ENCODE assay signal across 8 mouse cellular contexts in the genomic region with DNA sequence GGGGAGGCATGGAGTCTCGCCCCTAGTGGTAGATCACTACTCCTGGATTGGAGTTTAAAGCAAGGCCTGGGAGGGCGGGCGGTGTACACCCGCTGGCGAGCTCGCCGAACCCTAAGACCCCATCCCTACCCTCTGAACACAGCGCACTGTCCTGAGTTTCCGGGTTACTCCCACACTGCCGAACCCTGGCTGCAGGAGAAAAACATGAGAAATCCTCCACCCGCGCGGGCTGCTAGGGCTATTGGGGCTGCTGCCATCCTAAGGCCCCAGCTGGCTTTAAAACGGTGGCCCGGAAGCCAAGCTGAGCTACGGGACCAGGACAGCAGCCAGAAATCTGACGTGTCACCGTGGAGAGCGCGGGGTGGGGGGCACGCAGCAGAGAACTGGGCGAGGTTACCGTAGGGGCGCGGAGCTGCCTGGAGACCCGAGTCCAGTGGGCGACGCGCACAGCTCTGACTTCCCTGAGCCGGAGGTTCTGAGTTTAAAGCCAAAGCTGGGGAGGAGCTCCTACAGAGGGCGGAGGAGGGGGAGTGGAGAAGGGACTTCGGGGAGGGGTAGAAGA. TPM values are rescaled to one million over a fixed set of nuclear protein-coding genes. Genes with fewer than 3 reads are reported as not detected.
DNase-seq lines count a peak whose midpoint lies in the region; ATAC-seq and TF ChIP-seq lines count a peak whose summit lies in the region.

A gene (minus strand): TSS at position 546 of the 562 bp plus-strand sequence.

- no peaks in the 10 kb centered on the region for H3K9me3 ChIP-seq in embryonic facial prominence, embryonic 14.5 days (ENCODE audit: control insufficient read depth, low read length)
- no peaks in the 10 kb centered on the region for H3K9me3 ChIP-seq in limb, embryonic 11.5 days (ENCODE audit: control insufficient read depth, low read length)
- H3K9me3 ChIP-seq in midbrain, embryonic 11.5 days (ENCODE audit: control insufficient read depth, low read length), result no peaks in the 10 kb centered on the region

- H3K27ac ChIP-seq in embryonic facial prominence, embryonic 14.5 days (replicated peaks; ENCODE audit: low read depth, low read length), result peak within 1 kb of the TSS; percentile 70
- peak within 1 kb of the TSS; percentile 96 for H3K27ac ChIP-seq in kidney, adult 2 months (ENCODE audit: insufficient read depth, low read depth, low read length)
- H3K27ac ChIP-seq in limb, embryonic 11.5 days (replicated peaks; ENCODE audit: low read depth, low read length), result no peak within 1 kb of the TSS
- no peak within 1 kb of the TSS for H3K27ac ChIP-seq in midbrain, embryonic 11.5 days (ENCODE audit: low read depth, low read length)

- ATAC-seq in embryonic facial prominence, embryonic 14.5 days (ENCODE audit: low read depth), result peak; percentile 93
- peak; percentile 82 for ATAC-seq in limb, embryonic 11.5 days (ENCODE audit: insufficient number of reproducible peaks, low FRiP score, low TSS enrichment, low read depth)
- peak; percentile 90 for ATAC-seq in midbrain, embryonic 11.5 days (ENCODE audit: low FRiP score)

- no peaks in the 10 kb centered on the region for H3K27me3 ChIP-seq in embryonic facial prominence, embryonic 14.5 days (replicated peaks; ENCODE audit: control insufficient read depth, insufficient read depth, low read length)
- no peaks in the 10 kb centered on the region for H3K27me3 ChIP-seq in kidney, adult 2 months (replicated peaks; ENCODE audit: control insufficient read depth, insufficient read depth, low read length)
- H3K27me3 ChIP-seq in limb, embryonic 11.5 days (ENCODE audit: control insufficient read depth, insufficient read depth, low read length), result no peaks in the 10 kb centered on the region
- H3K27me3 ChIP-seq in midbrain, embryonic 11.5 days (ENCODE audit: control insufficient read depth, insufficient read depth, low read length), result no peaks in the 10 kb centered on the region

- H3K4me3 ChIP-seq in embryonic facial prominence, embryonic 14.5 days (ENCODE audit: low read depth, low read length), result peak within 1 kb of the TSS; percentile 66
- peak within 1 kb of the TSS; percentile 65 for H3K4me3 ChIP-seq in kidney, adult 2 months (ENCODE audit: insufficient read depth, low read depth, low read length)
- H3K4me3 ChIP-seq in limb, embryonic 11.5 days (ENCODE audit: low read depth, low read length), result peak within 1 kb of the TSS; percentile 54
- peak within 1 kb of the TSS; percentile 50 for H3K4me3 ChIP-seq in midbrain, embryonic 11.5 days (ENCODE audit: low read depth, low read length)

- no peaks in the 10 kb centered on the region for H3K4me1 ChIP-seq in embryonic facial prominence, embryonic 14.5 days (ENCODE audit: control insufficient read depth, insufficient read depth, low read length)
- peaks cover 31% of the 10 kb centered on the region for H3K4me1 ChIP-seq in kidney, adult 2 months (ENCODE audit: control insufficient read depth, insufficient read depth, low read length)
- no peaks in the 10 kb centered on the region for H3K4me1 ChIP-seq in limb, embryonic 11.5 days (ENCODE audit: control insufficient read depth, insufficient read depth, low read length)
- peaks cover 4% of the 10 kb centered on the region for H3K4me1 ChIP-seq in midbrain, embryonic 11.5 days (ENCODE audit: control insufficient read depth, insufficient read depth, low read length)

- peak within 1 kb of the TSS; percentile 84 for H3K9ac ChIP-seq in embryonic facial prominence, embryonic 14.5 days (ENCODE audit: low read depth, low read length)
- H3K9ac ChIP-seq in limb, embryonic 11.5 days (ENCODE audit: low read length), result peak within 1 kb of the TSS; percentile 73
- peak within 1 kb of the TSS; percentile 77 for H3K9ac ChIP-seq in midbrain, embryonic 11.5 days (ENCODE audit: low read length)

- H3K36me3 ChIP-seq in embryonic facial prominence, embryonic 14.5 days (ENCODE audit: control insufficient read depth, insufficient read depth, low read length), result no peaks in the 10 kb centered on the region
- no peaks in the 10 kb centered on the region for H3K36me3 ChIP-seq in kidney, adult 2 months (ENCODE audit: control insufficient read depth, insufficient read depth, low read length)
- no peaks in the 10 kb centered on the region for H3K36me3 ChIP-seq in limb, embryonic 11.5 days (ENCODE audit: control insufficient read depth, insufficient read depth, low read length)
- H3K36me3 ChIP-seq in midbrain, embryonic 11.5 days (ENCODE audit: control insufficient read depth, insufficient read depth, low read length), result no peaks in the 10 kb centered on the region

- peak; percentile 61 for DNase-seq in layer of hippocampus, adult 11-12 months (ENCODE audit: low spot score)
- no peak for DNase-seq in layer of hippocampus, adult 9-10 months (ENCODE audit: low spot score)
- peak; percentile 84 for DNase-seq in embryonic facial prominence, embryonic 14.5 days (ENCODE audit: low spot score)
- DNase-seq in heart, adult 8-10 months (ENCODE audit: low spot score), result peak; percentile 59
- peak; percentile 84 for DNase-seq in kidney, adult 2 months
- peak; percentile 78 for DNase-seq in limb, embryonic 11.5 days (ENCODE audit: low spot score)
- peak; percentile 96 for DNase-seq in midbrain, embryonic 11.5 days (ENCODE audit: low spot score, missing footprints)
- DNase-seq in skeletal muscle tissue, adult 2 months (ENCODE audit: low read depth, low spot score), result peak; percentile 62

- TF ChIP-seq CTCF in kidney, adult 2 months (conservative IDR thresholded peaks at IDR 0.05; ENCODE audit: insufficient read depth, insufficient read length, low read depth, low read length), result peak; percentile 42

- peak; percentile 91 for TF ChIP-seq POLR2A in kidney, adult 2 months (IDR thresholded peaks at IDR 0.05; ENCODE audit: low read depth, low read length)

- peak within 1 kb of the TSS; percentile 91 for H3K4me2 ChIP-seq in embryonic facial prominence, embryonic 14.5 days (ENCODE audit: low read depth, low read length)
- H3K4me2 ChIP-seq in limb, embryonic 11.5 days (ENCODE audit: low read depth, severe bottlenecking), result peak within 1 kb of the TSS; percentile 87
- peak within 1 kb of the TSS; percentile 84 for H3K4me2 ChIP-seq in midbrain, embryonic 11.5 days

- under 1% methylated on average over 31 of the region's 32 CpGs for WGBS in embryonic facial prominence, embryonic 14.5 days
- under 1% methylated on average over 32 of the region's 32 CpGs for WGBS in kidney, adult 2 months
- under 1% methylated on average over 32 of the region's 32 CpGs for WGBS in limb, embryonic 11.5 days
- 1% methylated on average over 32 of the region's 32 CpGs for WGBS in midbrain, embryonic 11.5 days

RNA-seq across cellular contexts. Expression of the gene that starts here (rescaled TPM):
- 7.6 and 8.1 TPM in 2 replicates for polyA plus RNA-seq in embryonic facial prominence, embryonic 14.5 days (2014; fragmentation: Nextera tagmentation; extraction: Ambion mirVana)
- 1 to 10 TPM; 4.3 to 6.7 (median 5.2) TPM for total RNA-seq in heart, adult 8-10 months (2022)
- polyA plus RNA-seq in kidney, adult 2 months (2012; rRNA removed), result 251 and 265 TPM in 2 replicates
- polyA plus RNA-seq in limb, embryonic 11.5 days (2014; fragmentation: Nextera tagmentation; extraction: Ambion mirVana), result 5.3 TPM in 2 replicates
- 5.3 and 7.4 TPM in 2 replicates for polyA plus RNA-seq in midbrain, embryonic 11.5 days (2014; fragmentation: Nextera tagmentation; extraction: Ambion mirVana)

Comparison
In these comparisons a context has a peak if more than half of its experiments do, and no peak if none do; other contexts are left out.
1. RNA of the gene that starts here (polyA plus RNA-seq): 251 to 265 TPM in kidney, adult 2 months; 7.6 to 8.1 TPM in embryonic facial prominence, embryonic 14.5 days, 5.3 to 7.4 TPM in midbrain, embryonic 11.5 days and 5.3 TPM in limb, embryonic 11.5 days; every median in the first group is over 10 times any median in the second.
2. H3K27ac ChIP-seq: peak in embryonic facial prominence, embryonic 14.5 days (single experiment) and kidney, adult 2 months (single experiment); none in limb, embryonic 11.5 days (single experiment) and midbrain, embryonic 11.5 days (single experiment).
3. Peak in every context shown above with its lines, with median percentiles within 50 percentile points of each other: ATAC-seq, H3K4me2 ChIP-seq, H3K4me3 ChIP-seq and H3K9ac ChIP-seq.